Mouse (Mus musculus) kidney, adult 2 months (tissue): ENCODE results near the gene Erbb4. TPM values are rescaled to one million over a fixed set of nuclear protein-coding genes. Genes with fewer than 3 reads are reported as not detected.
A peak's percentile ranks its signal among the peaks of the same experiment; 100 is the strongest.

Source experiments
- DNase-seq: peaks from one replicate; pipeline ENCODE4 v3.0.0; 2021
- H3K27ac ChIP-seq: fragments of 200-500 bp; 2 replicates; pipeline ENCODE4 v1.5.1; 2012; ENCODE audit warnings: low read depth, low read length, control low read depth, inconsistent platforms; ENCODE audit not compliant: insufficient read depth
- H3K27me3 ChIP-seq: fragments of 200-500 bp; replicated peaks from 2 replicates; pipeline ENCODE4 v1.6.1; 2012; ENCODE audit warnings: mild to moderate bottlenecking, moderate library complexity, low read length, inconsistent platforms; ENCODE audit not compliant: control insufficient read depth, insufficient read depth
- H3K36me3 ChIP-seq: fragments of 200-500 bp; 2 replicates; pipeline ENCODE4 v1.6.1; 2012; ENCODE audit warnings: mild to moderate bottlenecking, moderate library complexity, low read length, inconsistent platforms; ENCODE audit not compliant: control insufficient read depth, insufficient read depth
- H3K4me1 ChIP-seq: fragments of 200-500 bp; 2 replicates; pipeline ENCODE4 v1.6.1; 2011; ENCODE audit warnings: low read length; ENCODE audit not compliant: control insufficient read depth, insufficient read depth
- H3K4me3 ChIP-seq: fragments of 200-500 bp; 2 replicates; pipeline ENCODE4 v1.5.1; 2011; ENCODE audit warnings: mild to moderate bottlenecking, low read depth, low read length, control low read depth; ENCODE audit not compliant: insufficient read depth
- CTCF ChIP-seq: fragments of 200-500 bp; conservative IDR thresholded peaks from 2 replicates; pipeline ENCODE4 v1.5.1; 2011; ENCODE audit warnings: low read depth, mild to moderate bottlenecking, control low read depth, low read length, moderate library complexity, mixed read lengths; ENCODE audit not compliant: insufficient read depth, insufficient read length
- POLR2A ChIP-seq: fragments of 200-500 bp; IDR thresholded peaks from one replicate; pipeline ENCODE4 v1.6.1; 2011; ENCODE audit warnings: low read depth, low read length, control low read depth
- WGBS: fragments of 180-500 bp; shearing (Covaris S2); methylation state at CpG from one replicate; pipeline ENCODE4 v1.1.7; 2018; 5-methylcytosine and 5-hydroxymethylcytosine counted together
- polyA plus RNA-seq: library from polyadenylated mRNA; depleted of rRNA; stranded (reverse); fragments of >200 nt; gene quantifications from 2 replicates; pipeline ENCODE4 v1.2.3, GENCODE M21; 2012

The Erbb4 gene
- polyA plus RNA-seq, 1 experiment = 1.8 TPM

DNA sequence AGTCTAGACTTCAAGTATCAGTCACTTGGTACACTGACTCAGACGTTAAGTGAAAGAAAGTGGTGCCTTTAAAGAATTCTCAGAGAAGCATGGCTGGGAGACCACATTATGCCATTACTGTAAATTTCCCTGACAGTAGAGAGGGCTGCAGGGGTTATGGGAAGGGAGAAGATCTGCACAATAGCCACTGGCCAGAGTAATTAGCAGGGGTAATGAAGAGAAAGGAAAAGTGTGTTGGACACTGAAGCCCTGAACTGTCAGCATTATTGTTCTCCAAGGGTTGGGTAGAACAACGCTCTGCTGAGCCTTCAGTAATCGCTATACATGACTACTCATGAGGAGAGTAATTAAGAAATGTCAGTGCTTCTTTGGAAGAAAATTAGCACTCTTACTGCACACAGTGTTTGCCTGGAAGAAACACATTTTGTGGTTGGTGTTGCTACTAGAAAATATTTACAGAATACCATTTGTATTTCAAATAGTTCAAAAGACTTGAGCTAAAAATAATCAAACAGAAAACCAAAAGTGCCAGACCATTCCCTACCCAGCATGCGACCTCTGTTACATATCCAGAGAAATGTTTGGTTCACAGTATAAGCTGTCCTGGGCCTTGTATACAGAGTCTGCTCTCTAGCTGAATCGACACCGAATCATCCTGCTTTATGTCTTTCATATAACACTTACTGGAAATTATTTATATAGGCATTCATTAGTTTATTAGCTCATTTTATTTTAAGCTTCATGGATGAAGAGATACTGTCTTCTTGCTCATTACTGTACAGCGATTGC lies 965.1 kb downstream of the Erbb4 start:
- TF ChIP-seq POLR2A (no peak), CTCF (no peak)
- no peaks in the 10 kb centered on the region for H3K36me3 ChIP-seq
- 56% methylated on average over 7 of the region's 7 CpGs for WGBS
- no peak overlapping the region for H3K27ac ChIP-seq
- H3K4me3 ChIP-seq = no peak overlapping the region
- H3K27me3 ChIP-seq = no peaks in the 10 kb centered on the region
- DNase-seq = no peak
- H3K4me1 ChIP-seq = no peaks in the 10 kb centered on the region

DNA sequence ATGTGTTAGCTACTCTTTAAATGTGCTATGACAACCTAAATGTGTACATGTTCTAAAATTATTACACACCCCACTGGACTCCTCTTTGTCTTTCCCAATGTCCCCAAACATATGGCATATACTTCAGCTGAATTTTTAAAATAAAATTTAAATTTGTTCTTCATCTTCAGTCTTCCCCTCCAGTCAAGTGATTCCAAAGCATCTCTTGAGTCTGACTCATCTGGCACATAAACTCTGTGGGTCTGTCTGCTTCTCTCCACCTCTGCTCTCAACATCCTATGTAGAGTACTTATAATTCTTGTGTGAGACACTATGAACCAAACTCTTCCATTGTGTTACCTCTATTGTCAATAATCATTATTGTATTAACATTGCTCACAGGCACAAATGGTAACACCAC lies 972.9 kb downstream of the Erbb4 start:
- no peak for DNase-seq
- Histone ChIP-seq H3K4me3 (no peak overlapping the region), H3K27ac (no peak overlapping the region), H3K4me1 (no peaks in the 10 kb centered on the region), H3K27me3 (no peaks in the 10 kb centered on the region), H3K36me3 (no peaks in the 10 kb centered on the region)
- no peak for TF ChIP-seq POLR2A
- TF ChIP-seq CTCF = no peak

GRCm38 (mm10) chr1:68134450-68134849 lies 973.4 kb downstream of the Erbb4 start:
- H3K27me3 ChIP-seq = no peaks in the 10 kb centered on the region
- 65% methylated on average over 2 of the region's 2 CpGs for WGBS
- TF ChIP-seq CTCF (no peak), POLR2A (no peak)
- no peaks in the 10 kb centered on the region for H3K36me3 ChIP-seq
- no peak overlapping the region for H3K27ac ChIP-seq
- DNase-seq = no peak
- no peak overlapping the region for H3K4me3 ChIP-seq
- H3K4me1 ChIP-seq = no peaks in the 10 kb centered on the region

DNA sequence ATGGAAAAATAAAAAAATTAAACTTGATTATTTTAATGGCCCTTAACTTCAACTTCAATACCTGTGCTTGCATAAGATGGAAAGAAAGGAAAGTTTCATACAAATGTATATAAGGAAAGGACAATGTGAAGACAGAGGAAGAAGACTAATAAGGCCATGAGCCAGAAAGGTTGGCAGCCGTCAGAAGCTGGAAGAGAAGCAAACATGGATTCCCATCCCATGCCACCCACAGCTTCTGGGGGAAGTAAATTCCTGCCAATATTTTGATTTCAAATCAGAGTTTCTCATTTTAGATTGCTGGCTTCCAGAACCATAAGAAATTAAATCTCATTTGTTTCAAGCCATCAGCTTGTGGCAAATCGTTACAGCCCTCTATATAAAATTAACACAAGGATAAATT lies 984.3 kb downstream of the Erbb4 start:
- Histone ChIP-seq H3K27ac (no peak overlapping the region), H3K36me3 (no peaks in the 10 kb centered on the region), H3K4me3 (no peak overlapping the region), H3K4me1 (no peaks in the 10 kb centered on the region), H3K27me3 (no peaks in the 10 kb centered on the region)
- WGBS = 84% methylated on average over 2 of the region's 2 CpGs
- no peak for TF ChIP-seq POLR2A
- no peak for TF ChIP-seq CTCF
- no peak for DNase-seq

- TF ChIP-seq POLR2A (no peak), CTCF (no peak)
- no peak overlapping the region for H3K27ac ChIP-seq
Measured at GRCm38 (mm10) chr1:68120364-68120763, 987.5 kb downstream of the Erbb4 start.

DNA sequence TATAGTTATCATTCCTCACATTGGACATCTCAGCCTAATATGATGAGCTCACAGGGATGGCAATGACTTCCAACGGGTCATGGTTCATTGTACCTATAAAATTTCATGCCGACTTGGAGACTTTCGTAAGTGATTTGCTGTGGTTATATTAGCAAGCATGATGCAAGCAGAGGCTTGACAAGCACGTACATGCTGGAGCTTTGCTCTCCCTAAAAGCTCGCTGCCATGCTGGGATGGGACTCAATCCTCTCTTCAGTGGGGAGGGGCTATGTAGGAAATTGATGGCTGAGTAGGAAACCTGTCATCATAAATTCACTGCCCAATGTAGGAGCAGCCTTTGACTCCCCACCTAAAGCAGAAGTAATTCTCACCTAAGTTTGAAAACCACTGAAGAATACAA lies 992.1 kb downstream of the Erbb4 start:
- no peaks in the 10 kb centered on the region for H3K4me1 ChIP-seq
- H3K27ac ChIP-seq = no peak overlapping the region
- WGBS = 80% methylated on average over 5 of the region's 5 CpGs
- DNase-seq = no peak
- no peak overlapping the region for H3K4me3 ChIP-seq
- TF ChIP-seq POLR2A (no peak), CTCF (no peak)
- no peaks in the 10 kb centered on the region for H3K27me3 ChIP-seq
- H3K36me3 ChIP-seq = no peaks in the 10 kb centered on the region

More at GRCm38 (mm10) chr1:68120364-68120763, 987.5 kb downstream of the Erbb4 start:
- DNase-seq = no peak
- 47% methylated on average over 7 of the region's 7 CpGs for whole genome bisulfite sequencing
- Histone ChIP-seq H3K4me1 (no peaks in the 10 kb centered on the region), H3K36me3 (no peaks in the 10 kb centered on the region), H3K4me3 (no peak overlapping the region), H3K27me3 (no peaks in the 10 kb centered on the region)

DNA sequence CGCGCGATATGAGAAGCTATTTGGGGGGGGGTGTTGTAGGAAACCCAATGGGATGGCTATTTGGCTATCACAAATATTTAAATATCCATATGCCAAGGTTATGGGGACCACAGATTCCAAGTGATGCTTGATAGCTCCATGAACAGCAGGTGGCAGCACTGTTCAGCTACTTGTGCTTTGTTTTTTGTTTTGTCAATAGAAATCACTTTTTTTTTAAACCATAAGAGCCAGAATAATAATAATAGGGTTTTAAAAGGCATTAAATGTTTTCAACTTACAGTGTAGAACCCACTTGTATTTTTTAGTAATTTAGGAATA lies 1001.4 kb downstream of the Erbb4 start:
- Histone ChIP-seq H3K27me3 (no peaks in the 10 kb centered on the region; the same call in 1 of the 2 replicates), H3K27ac (no peak overlapping the region), H3K4me1 (no peaks in the 10 kb centered on the region), H3K4me3 (no peak overlapping the region), H3K36me3 (no peaks in the 10 kb centered on the region)
- peak; percentile 34; the same call in 1 of the 2 replicates for TF ChIP-seq CTCF
- TF ChIP-seq POLR2A = no peak
- peak; percentile 19 for DNase-seq
- WGBS = 85% methylated on average over 3 of the region's 3 CpGs
